Mouse (Mus musculus) spleen, adult 2 months (tissue): ENCODE data around the gene Ak5.

Experiments
- CTCF ChIP-seq: fragments of 200-500 bp; IDR thresholded peaks from 2 replicates; pipeline ENCODE4 v1.5.1; 2011; ENCODE audit warnings: mild to moderate bottlenecking, inconsistent platforms; ENCODE audit not compliant: insufficient read depth, insufficient read length, insufficient replicate concordance; ENCODE audit errors: extremely low read depth
- POLR2A ChIP-seq: fragments of 200-500 bp; IDR thresholded peaks from 2 replicates; pipeline ENCODE4 v1.6.1; 2011; ENCODE audit warnings: low read depth, low read length, inconsistent platforms

DNA sequence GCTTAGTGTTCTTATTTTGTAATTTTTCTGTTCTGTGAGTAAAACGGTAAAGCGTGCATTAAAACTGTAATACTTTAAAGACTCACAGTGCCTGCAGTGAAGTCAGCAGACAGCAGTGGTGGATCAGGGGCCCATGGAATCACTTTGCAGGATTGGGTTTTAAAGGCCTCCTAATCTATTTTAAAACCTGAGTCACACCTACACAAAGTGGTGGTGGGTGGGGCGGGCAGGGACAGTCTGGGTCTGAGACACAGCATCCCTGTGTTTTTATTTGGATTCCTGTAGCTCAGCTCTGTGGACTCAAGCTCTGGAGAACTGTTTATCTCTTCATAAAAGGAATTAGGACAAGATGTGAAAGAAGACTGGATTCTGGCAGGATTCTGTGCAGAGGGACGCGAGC, 125.9 kb downstream of the Ak5 start:
- TF ChIP-seq CTCF, result no peak
- no peak for TF ChIP-seq POLR2A
